Mouse (Mus musculus) neural tube, embryonic 10.5 days (tissue): ENCODE results near the gene Ncor2.

Source experiments
- DNase-seq: peaks from one replicate; pipeline ENCODE4 v3.0.0-alpha.2; 2017; ENCODE audit warnings: low spot score; ENCODE audit errors: extremely low spot score

Ncor2 gene

DNA sequence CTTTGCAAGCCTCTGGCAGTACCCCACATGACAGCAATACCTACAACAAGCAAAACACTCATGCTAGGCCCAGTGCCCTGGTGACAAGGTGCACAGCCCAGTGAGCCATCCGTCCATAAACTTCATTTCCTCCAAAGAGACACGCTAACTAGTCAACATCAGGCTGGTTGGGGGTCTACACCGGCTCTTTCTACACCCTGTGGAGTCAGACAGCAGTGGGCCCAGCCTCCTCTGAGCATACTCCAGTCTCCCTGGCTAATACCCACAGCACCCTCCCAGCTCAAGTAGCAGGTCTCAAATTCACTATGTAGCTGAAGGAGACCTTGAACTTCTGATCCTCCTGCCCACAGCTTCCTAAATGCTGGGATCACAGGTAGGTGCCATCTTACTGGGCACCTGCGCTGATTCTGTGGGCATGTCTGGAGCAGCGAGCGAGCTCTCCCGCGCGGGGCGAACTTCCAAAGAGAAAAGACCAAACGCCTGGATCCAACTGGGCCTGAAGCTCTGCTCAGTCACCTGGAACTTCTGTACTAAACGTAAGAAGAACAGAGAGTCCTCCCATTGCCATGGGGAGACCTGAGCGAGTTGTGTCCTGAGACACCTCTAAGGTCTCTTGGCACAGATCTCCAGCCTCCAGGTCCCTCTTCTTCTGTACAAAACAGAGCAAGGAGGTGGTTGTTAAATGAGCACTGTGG lies 46.3 kb downstream of the Ncor2 start:
- no peak for DNase-seq

GRCm38 (mm10) chr5:125132069-125132468 lies 47.0 kb downstream of the Ncor2 start:
- no peak for DNase-seq

DNA sequence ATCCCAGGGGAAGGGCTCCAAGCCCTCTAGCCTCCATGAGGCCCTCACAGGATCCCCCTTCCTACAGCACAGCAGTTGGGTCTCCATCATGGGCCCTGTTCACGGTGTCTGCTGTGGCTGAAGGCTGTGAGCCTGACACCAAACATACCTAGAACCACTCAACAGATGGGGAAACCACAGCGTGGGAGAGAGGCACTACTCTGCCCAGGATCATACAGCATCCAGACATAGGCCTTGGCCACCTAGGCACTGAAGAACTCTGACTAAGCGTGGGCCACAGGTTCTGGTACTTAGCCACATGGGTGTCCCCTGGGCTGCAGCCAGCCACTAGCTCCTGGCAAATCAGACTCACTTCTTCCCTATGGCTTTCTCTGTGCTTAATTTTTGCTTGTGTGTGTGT lies 48.6 kb downstream of the Ncor2 start:
- no peak for DNase-seq

DNA sequence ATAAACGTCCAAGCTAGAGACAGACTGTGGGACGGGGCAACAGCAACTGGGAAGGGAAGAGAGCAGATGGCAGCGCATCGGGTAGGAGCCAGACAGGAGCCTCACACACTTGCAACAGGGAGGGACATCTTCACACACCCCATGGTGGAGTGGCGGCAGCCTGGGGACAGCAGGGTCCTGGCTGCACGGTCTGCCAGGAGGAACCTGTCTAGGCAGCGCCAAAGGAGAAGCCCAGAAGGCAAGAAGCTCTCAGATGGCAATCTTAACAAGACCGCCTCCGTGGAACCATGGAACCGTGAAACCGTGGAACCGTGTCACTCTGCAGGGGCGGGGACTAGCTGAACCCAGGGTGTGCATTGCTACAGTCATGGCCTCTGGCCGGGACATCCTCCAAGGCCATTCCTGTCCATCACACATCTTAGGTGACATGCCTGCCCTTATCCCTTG lies 50.1 kb downstream of the Ncor2 start:
- no peak for DNase-seq

DNA sequence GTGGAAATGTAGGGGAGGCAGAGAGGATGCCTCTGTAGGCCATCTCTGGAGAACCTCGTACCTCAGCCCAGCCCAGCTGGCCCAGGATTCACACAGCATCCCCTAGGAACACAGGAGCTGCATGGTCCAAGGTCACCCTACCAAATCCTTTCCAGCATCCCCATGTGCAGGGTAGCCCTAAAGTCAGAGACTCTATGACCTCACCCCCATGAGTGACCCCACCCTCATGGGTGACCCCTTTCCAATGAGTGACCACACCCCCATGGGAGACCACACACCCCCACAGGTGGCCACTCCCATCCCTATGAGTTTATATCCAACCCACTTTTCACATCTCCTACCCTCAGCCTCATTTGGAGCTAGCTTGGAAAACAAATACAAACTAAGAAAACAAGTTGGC lies 51.1 kb downstream of the Ncor2 start:
- DNase-seq: no peak

- DNase-seq: no peak
Observed at GRCm38 (mm10) chr5:125127426-125127825, 51.6 kb downstream of the Ncor2 start.

DNA sequence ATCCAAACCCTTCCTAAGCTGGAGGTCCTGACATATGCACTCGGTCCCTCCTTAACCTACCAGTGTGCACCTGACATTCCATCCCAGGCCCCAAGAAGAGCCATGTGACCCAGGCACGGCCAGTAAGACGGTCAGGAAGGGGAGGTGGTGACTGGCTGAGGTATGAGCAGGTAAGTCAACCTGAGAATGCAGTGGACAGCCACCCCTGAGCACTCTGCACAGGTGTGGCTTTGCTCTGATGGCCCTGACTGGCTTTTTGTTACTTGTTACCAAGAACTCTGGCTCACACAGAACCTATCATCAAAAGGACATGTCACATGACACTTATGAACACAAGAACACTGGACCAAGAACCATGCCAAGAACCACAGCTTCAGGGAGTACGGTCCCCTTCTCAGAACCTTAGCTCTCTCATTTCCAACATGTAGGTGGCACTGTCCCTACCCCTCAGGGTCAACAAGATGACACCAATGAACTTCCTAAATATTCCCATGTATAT lies 53.0 kb downstream of the Ncor2 start:
- no peak for DNase-seq

- DNase-seq: no peak
Observed at GRCm38 (mm10) chr5:125125219-125125618, 53.8 kb downstream of the Ncor2 start.

GRCm38 (mm10) chr5:125124002-125124401 lies 55.0 kb downstream of the Ncor2 start:
- no peak for DNase-seq

- DNase-seq: no peak
Observed at GRCm38 (mm10) chr5:125123206-125123605, 55.8 kb downstream of the Ncor2 start.

DNA sequence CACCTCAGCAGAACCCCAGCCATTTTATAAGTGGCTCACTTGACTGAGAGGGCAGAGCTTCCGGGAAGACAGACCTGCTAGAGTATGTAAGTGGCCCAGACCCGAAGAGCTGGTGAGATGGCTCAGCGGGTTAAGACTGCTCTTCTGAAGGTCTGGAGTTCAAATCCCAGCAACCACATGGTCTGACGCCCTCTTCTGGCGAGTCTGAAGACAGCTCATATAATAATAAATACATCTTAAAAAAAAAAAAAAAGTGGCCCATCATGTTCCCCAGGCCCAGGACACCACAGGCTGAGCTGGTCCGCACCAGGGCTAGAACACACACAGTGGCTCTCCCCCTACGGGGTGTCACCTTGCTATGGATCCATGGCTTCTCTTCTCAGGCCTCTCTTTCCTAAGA lies 56.5 kb downstream of the Ncor2 start:
- no peak for DNase-seq

DNA sequence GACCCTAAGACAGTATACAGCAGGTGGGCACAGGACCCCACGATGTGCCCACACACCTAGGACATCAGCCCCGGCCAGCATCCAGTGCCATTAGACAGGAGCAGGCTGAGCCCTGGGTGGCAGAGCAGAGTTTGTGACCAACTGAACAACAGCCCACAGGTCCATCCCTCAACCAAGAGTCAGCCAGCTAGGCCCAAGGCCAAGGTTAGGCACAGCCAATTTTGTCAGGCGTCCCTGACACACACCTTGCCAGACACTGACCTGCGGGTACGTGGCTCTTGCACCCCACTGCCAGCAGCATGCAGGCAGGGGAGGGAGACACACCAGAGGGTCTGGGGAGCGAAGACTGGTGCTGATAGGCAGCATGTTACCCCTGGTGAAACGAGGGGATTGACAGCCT lies 57.0 kb downstream of the Ncor2 start:
- DNase-seq: no peak

DNA sequence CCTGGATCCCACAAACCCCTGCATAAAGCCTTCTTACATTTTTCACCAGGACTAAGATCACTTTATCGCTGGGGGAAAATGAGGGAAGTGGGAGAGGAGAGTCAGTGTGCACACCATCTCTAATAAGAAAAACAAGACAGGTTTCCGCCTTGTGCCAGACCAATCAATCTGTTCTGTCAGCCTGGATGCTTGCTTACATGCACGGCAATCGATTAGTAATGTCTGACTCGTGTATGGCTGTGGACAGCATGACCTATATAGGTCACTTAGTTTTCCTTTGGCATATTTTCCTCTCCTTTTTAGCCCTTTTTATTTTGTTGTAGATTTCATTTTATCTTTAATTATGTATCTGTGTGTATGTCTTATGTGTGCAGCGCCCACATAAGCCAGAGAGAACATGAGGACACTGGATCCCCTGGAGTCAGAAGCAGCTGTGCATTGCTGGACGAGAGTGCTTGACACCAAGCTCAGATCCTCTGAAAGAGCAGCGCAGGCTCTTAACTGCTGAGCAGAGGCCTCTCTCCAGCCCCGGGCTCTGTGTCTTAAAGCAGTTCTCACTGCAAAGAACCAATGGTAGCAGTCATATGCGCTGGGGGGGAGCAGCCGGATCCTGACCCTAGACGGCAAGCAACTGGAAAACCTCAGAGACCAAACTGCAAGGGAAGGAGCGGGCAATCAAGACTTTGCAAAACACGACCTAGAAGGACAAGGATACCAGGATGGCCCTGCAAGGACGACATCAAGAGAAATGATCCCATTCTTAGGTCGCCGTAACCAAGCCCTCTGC lies 58.3 kb downstream of the Ncor2 start:
- DNase-seq: no peak

DNA sequence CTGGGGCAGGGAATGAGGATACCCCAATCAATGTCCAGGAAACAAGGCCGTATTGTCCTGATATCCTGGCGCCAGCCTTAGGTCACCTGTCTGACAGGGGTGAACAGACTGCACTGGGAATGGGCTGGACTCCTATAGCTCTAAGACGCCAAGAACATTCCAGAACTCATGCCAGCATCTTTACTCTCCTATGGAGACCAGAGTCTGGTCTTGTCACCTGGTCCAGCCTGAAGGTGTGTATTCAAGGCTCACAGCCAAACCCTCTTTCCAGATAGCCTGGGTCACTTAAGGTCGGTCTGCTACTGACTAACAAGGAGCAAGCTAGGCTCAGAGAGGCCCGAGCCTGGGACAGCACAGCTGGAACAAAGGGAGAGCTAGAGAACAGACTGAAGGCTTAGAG lies 61.8 kb downstream of the Ncor2 start:
- no peak for DNase-seq

DNA sequence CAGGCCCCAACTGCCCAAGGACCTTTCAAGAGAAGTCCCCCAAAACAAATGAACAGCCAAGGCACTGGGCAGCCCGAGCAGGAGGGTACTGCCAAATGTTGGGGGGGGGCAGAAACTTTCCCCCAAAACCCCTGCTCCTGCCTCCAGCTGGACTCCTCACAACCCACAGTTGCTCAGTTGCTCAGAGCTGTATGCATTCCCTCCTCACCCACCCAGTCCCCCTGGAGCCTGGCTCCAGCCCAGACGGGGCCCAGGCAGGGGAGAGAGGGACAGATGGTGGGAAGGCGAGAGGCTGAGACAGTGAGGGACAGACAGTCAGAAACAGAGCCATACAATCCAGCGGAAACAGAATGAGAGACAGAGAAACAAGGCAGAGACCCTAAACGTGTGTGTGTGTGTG lies 66.0 kb downstream of the Ncor2 start:
- DNase-seq: no peak

DNA sequence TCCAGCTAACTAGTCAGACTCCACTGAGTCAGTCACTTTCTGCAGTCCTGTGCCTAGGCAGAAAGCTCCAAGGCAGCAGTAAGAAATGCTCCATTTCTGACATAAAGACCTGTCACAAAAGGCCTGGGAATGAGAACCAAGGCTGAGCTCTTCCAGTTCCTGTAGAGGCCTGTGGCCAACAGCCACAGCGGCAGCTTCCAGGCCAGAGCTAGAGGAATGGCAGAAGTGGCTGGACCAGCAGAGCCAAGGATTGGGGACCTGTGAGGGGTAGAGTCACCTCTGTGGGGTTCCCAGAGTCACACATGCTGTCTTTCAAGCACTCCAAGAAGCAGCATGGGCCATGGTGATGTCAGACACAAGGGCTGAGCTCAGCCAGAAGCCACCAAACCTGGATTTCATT lies 66.4 kb downstream of the Ncor2 start:
- no peak for DNase-seq

GRCm38 (mm10) chr5:125111137-125111536 lies 67.9 kb downstream of the Ncor2 start:
- DNase-seq: peak; percentile 50

DNA sequence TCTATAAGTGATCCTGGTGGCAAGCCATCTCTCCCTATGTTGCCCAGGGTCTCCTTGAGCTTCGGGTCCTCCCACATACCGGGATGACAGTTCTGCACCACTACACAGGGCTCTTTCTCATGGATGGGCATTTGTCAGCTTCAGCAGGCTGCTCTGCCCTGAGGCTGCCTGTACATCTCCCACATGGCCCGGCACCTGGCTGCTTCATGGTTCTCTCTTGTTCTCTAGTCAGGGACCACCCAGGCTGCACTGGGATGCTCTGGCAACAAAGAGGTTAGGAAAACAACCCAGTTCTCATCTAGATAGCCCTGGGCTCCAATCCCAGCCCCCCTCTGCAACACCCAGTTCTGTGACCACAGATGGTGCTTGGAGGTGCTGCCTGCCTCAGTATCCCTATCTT lies 68.3 kb downstream of the Ncor2 start:
- peak; percentile 78 for DNase-seq

DNA sequence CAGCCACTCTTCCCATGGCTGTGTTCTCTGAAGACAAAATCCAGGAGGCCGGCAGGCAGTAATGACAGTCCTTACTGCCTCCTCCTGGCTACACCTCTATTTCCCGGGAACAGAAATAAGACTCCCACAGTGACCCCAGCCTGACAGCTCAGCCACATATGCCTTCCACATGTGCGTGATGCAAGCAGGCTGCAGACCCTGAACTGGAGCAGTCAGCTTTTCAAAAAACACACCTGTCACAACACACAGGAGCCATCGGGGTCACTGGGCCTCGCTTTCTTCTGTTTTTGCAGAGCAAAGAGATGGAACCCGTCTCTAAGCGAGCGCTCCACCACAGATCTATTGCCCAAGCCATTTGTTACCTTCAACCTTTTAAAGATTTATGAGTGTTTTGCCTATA lies 68.8 kb downstream of the Ncor2 start:
- DNase-seq: peak; percentile 80

DNA sequence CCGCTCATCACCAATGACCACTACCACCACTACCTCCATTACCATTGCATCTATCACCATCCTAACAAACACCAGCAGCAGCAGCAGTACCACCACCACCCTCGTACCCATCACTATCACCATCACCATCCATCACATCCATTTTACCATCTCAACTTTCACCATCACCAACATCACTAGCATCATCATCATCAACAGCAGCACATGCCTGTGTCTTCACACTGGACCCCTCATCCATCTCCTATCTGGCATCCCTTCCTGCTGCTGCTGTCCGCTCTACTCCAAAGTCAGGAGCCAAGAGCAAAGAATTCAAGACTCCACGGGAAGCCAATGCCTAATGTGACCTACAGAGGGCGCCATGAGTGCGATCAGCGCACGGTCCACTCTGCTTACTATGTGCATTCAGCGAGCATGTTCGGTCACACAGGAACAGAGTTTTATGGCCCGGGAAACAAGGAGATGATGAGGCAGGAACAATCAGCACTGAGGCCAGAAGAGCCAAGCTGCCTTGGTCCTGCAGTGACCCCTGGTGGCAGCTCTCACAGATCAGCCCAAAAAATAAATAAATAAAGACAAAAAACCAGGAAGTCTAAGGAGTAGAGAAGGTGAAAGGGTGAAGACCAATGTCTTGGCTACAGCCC lies 71.9 kb downstream of the Ncor2 start:
- DNase-seq: peak; percentile 57

GRCm38 (mm10) chr5:125106191-125106590 lies 72.8 kb downstream of the Ncor2 start:
- no peak for DNase-seq

GRCm38 (mm10) chr5:125104841-125105240 lies 74.2 kb downstream of the Ncor2 start:
- DNase-seq: no peak
